Mouse (Mus musculus) kidney, embryonic 14.5 days (tissue): ENCODE measurements around the gene Clhc1. TPM values are rescaled to one million over a fixed set of nuclear protein-coding genes. Genes with fewer than 3 reads are reported as not detected.

Source experiments
- ATAC-seq: fragments of 200-750 bp; cut with Nextera tagmentation; 2 replicates; pipeline ENCODE4 v1.8.0; 2017; ENCODE audit warnings: moderate number of reproducible peaks, mild to moderate bottlenecking, moderate TSS enrichment, moderate library complexity; ENCODE audit not compliant: low FRiP score, low TSS enrichment
- H3K27ac ChIP-seq: fragments of 300-500 bp; sonication (generic); 2 replicates; pipeline ENCODE4 v1.5.1; 2014; ENCODE audit warnings: low read depth, mild to moderate bottlenecking, low read length, moderate library complexity, mixed read lengths
- H3K27me3 ChIP-seq: fragments of 300-500 bp; sonication (generic); 2 replicates; pipeline ENCODE4 v1.6.1; 2014; ENCODE audit warnings: mild to moderate bottlenecking, low read length; ENCODE audit not compliant: control insufficient read depth, insufficient read depth
- H3K36me3 ChIP-seq: fragments of 300-500 bp; sonication (generic); 2 replicates; pipeline ENCODE4 v1.6.1; 2014; ENCODE audit warnings: low read length, mixed read lengths; ENCODE audit not compliant: control insufficient read depth, insufficient read depth
- H3K4me1 ChIP-seq: fragments of 300-500 bp; sonication (generic); 2 replicates; pipeline ENCODE4 v1.6.1; 2014; ENCODE audit warnings: low read length, mixed read lengths; ENCODE audit not compliant: control insufficient read depth, insufficient read depth
- H3K4me2 ChIP-seq: fragments of 300-500 bp; sonication (generic); replicated peaks from 2 replicates; pipeline ENCODE4 v1.6.1; 2014; ENCODE audit warnings: low read depth, mild to moderate bottlenecking, low read length
- H3K4me3 ChIP-seq: fragments of 300-500 bp; sonication (generic); 2 replicates; pipeline ENCODE4 v1.5.1; 2014; ENCODE audit warnings: mild to moderate bottlenecking, low read length
- H3K9ac ChIP-seq: fragments of 300-500 bp; sonication (generic); 2 replicates; pipeline ENCODE4 v1.6.1; 2014; ENCODE audit warnings: low read depth, mild to moderate bottlenecking, low read length, moderate library complexity
- H3K9me3 ChIP-seq: fragments of 300-500 bp; sonication (generic); 2 replicates; pipeline ENCODE4 v1.6.1; 2016; ENCODE audit warnings: low read length; ENCODE audit not compliant: control insufficient read depth
- WGBS: fragments of 180-500 bp; shearing (Covaris S2); extraction: QIAGEN DNeasy Blood & Tissue Kit; methylation state at CpG from one replicate; pipeline ENCODE4 v1.1.7; 2014; 5-methylcytosine and 5-hydroxymethylcytosine counted together
- polyA plus RNA-seq: library from polyadenylated mRNA; unstranded; fragments of >200 nt; fragmentation: Nextera tagmentation; extraction: Ambion mirVana; gene quantifications from 2 replicates; pipeline ENCODE4 v1.2.1, GENCODE M21; 2014

Clhc1 gene
- polyA plus RNA-seq = 0.27 and 0.53 TPM in 2 replicates

DNA sequence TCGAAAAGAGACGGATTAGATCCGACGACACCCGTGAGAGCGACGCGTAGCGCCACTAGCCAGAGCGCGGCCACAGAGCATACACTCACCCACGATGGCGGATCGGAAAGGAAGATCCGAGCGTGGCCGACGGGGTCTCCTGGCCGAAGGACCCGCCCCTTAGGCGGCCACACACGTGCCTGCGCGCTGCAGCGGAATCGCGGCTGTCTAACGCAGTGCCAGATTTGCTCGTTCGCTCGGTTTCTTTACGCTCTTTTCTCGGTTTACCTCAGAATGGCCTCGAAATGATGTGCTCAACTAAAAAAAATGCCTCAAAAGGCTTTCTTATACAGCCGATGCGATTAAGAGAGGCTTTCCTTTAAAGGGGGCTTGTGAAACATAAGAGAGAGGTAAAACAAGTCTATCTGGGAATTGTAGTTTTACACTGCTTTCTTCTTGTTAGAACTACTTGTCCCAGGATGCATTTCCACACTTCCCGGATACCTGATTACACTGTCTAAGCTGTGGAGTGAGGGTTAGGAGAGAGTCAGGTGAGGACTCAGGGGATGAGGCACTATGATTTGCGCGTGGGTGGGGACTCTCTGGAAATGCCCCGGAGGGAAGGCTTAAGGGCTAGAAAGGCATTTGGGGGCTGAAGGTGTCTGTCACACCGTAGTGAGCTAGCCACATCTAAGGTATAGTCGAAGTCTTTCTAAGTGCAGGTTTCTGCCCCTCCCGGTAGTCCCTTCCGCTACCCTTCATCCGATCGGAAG, at the start of gene Clhc1, which contains the start of gene Rps27a:
TSS of gene Clhc1 (plus strand) at position 199 of the 752 bp plus-strand sequence.
TSS of gene Rps27a (minus strand) at position 358 of the 752 bp plus-strand sequence.
- under 1% methylated on average over 46 of the region's 46 CpGs for WGBS
- peak; percentile 97 for ATAC-seq
- H3K36me3 ChIP-seq = peaks cover 31% of the 10 kb centered on the region
- H3K27ac ChIP-seq = peak within 1 kb of the TSS; percentile 75
- H3K4me1 ChIP-seq = peaks cover 8% of the 10 kb centered on the region; the same call in 1 of the 2 replicates
- H3K27me3 ChIP-seq = no peaks in the 10 kb centered on the region
- H3K4me3 ChIP-seq = peak within 1 kb of the TSS; percentile 89
- peak within 1 kb of the TSS; percentile 74 for H3K4me2 ChIP-seq
- no peaks in the 10 kb centered on the region for H3K9me3 ChIP-seq
- peak within 1 kb of the TSS; percentile 94 for H3K9ac ChIP-seq

- H3K9ac ChIP-seq = no peak overlapping the region
- no peak overlapping the region for H3K27ac ChIP-seq
- H3K4me2 ChIP-seq = no peak overlapping the region
- no peak for ATAC-seq
- no peaks in the 10 kb centered on the region for H3K27me3 ChIP-seq
- no peak overlapping the region for H3K4me3 ChIP-seq
- WGBS = 91% methylated on average over 10 of the region's 10 CpGs
- no peaks in the 10 kb centered on the region for H3K4me1 ChIP-seq
- H3K36me3 ChIP-seq = peaks cover 35% of the 10 kb centered on the region
- no peaks in the 10 kb centered on the region for H3K9me3 ChIP-seq
Measured at GRCm38 (mm10) chr11:29503948-29504893, 43.5 kb upstream of the Clhc1 start.

- H3K4me3 ChIP-seq = no peak overlapping the region
- H3K27me3 ChIP-seq = no peaks in the 10 kb centered on the region
- 96% methylated on average over 2 of the region's 2 CpGs for WGBS
- H3K4me1 ChIP-seq = no peaks in the 10 kb centered on the region
- no peak for ATAC-seq
- H3K9me3 ChIP-seq = no peaks in the 10 kb centered on the region
- no peak overlapping the region for H3K4me2 ChIP-seq
- H3K27ac ChIP-seq = no peak overlapping the region
- H3K9ac ChIP-seq = no peak overlapping the region
- peaks cover 30% of the 10 kb centered on the region for H3K36me3 ChIP-seq
Measured at GRCm38 (mm10) chr11:29504899-29505625, 42.7 kb upstream of the Clhc1 start.

DNA sequence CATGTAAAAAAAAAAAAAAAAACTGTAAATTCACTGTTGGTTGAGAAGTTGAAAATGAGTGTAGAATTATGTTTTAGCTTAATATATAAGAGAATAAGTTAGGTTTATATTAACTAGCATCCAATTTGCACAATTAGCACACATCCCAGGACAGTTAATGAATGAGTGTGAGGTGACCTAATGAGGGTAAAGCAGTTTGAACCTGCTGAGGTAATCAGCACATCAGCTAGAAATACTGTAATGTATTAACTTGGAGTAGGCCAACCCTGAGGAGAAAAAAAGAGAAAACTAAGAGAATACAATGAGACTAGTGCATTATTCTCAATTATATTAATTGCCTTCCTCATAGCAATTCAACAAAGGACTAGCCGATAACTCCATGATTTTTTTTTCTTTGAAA, 38.3 kb upstream of the Clhc1 start:
- H3K4me2 ChIP-seq = no peak overlapping the region
- H3K4me3 ChIP-seq = no peak overlapping the region
- no peak for ATAC-seq
- H3K4me1 ChIP-seq = peaks cover 5% of the 10 kb centered on the region
- H3K9me3 ChIP-seq = no peaks in the 10 kb centered on the region
- H3K36me3 ChIP-seq = peaks cover 27% of the 10 kb centered on the region
- H3K9ac ChIP-seq = no peak overlapping the region
- 97% methylated on average over 1 of the region's 1 CpGs for WGBS
- H3K27ac ChIP-seq = no peak overlapping the region
- no peaks in the 10 kb centered on the region for H3K27me3 ChIP-seq

DNA sequence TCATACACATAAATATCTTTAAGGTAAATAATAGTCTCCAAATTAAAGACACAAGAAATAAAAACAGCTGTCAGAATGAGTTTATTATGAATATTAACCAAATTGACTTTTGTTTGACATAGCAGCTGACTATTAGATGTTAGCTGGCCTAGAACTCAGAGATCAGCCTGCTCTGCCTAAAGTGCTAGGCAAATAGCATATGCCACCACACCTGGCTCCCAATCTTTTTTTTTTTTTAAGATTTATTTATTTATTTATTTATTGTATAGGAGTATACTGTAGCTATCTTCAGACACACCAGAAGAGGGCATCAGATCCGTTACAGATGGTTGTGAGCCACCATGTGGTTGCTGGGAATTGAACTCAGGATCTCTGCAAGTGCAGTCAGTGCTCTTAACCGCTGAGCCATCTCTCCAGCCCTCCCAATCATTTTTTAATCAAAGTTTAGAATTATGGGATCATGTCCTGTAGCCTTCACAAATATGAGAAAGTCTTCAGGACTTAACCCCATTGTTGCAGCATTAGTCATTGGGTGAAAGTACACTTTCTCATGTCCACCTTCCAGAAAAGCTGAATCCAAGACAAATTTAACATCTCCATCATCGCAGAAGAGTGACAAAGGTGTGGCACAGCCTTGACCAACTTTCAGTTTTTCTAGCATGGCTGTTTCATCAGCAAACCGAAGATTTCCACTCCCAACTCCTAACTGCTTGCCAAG, 34.8 kb upstream of the Clhc1 start:
- H3K9me3 ChIP-seq = no peaks in the 10 kb centered on the region
- H3K36me3 ChIP-seq = peaks cover 16% of the 10 kb centered on the region; the same call in 1 of the 2 replicates
- H3K4me3 ChIP-seq = no peak overlapping the region
- no peak overlapping the region for H3K9ac ChIP-seq
- H3K27ac ChIP-seq = no peak overlapping the region
- no peaks in the 10 kb centered on the region for H3K27me3 ChIP-seq
- H3K4me2 ChIP-seq = no peak overlapping the region
- H3K4me1 ChIP-seq = peaks cover 5% of the 10 kb centered on the region
- ATAC-seq = no peak
- WGBS = 92% methylated on average over 4 of the region's 4 CpGs

- 25% methylated on average over 10 of the region's 10 CpGs for WGBS
- ATAC-seq = 0 out of 2 replicates have a peak, but pooled peaks have one; percentile 0
- H3K4me2 ChIP-seq = peak overlapping the region; percentile 60
Measured at GRCm38 (mm10) chr11:29514325-29514681, 33.4 kb upstream of the Clhc1 start.

GRCm38 (mm10) chr11:29514682-29515412, 32.9 kb upstream of the Clhc1 start, which contains the start of gene Prorsd1:
Prorsd1 (minus strand) TSS chr11:29515033.
- H3K36me3 ChIP-seq = peaks cover 16% of the 10 kb centered on the region; the same call in 1 of the 2 replicates
- peak; percentile 99 for ATAC-seq
- H3K4me3 ChIP-seq = peak within 1 kb of the TSS; percentile 68
- WGBS = 3% methylated on average over 40 of the region's 40 CpGs
- H3K4me1 ChIP-seq = peaks cover 5% of the 10 kb centered on the region
- H3K9ac ChIP-seq = peak within 1 kb of the TSS; percentile 66
- no peaks in the 10 kb centered on the region for H3K9me3 ChIP-seq
- peak within 1 kb of the TSS; percentile 60 for H3K4me2 ChIP-seq
- H3K27ac ChIP-seq = peak within 1 kb of the TSS; percentile 47; the same call in 1 of the 2 replicates
- no peaks in the 10 kb centered on the region for H3K27me3 ChIP-seq

More at GRCm38 (mm10) chr11:29514325-29514681, 33.4 kb upstream of the Clhc1 start:
- Histone ChIP-seq H3K27ac (peak overlapping the region; percentile 47; the same call in 1 of the 2 replicates), H3K36me3 (peaks cover 16% of the 10 kb centered on the region; the same call in 1 of the 2 replicates), H3K27me3 (no peaks in the 10 kb centered on the region), H3K9ac (peak overlapping the region; percentile 66), H3K9me3 (no peaks in the 10 kb centered on the region), H3K4me1 (peaks cover 5% of the 10 kb centered on the region), H3K4me3 (peak overlapping the region; percentile 68)
